Mouse (Mus musculus) cerebellum, adult 18-20 months (tissue): ENCODE data around the gene Rer1.

Experiments
- DNase-seq, 2 experiments: peaks; one replicate each; pipeline ENCODE4 v3.0.0; 2021

The Rer1 gene

GRCm38 (mm10) chr4:155074418-155074817 is 11.8 kb downstream of the Rer1 start:
- DNase-seq = peak in 1 of 2 experiments; percentile 49

GRCm38 (mm10) chr4:155070921-155071320 is 15.3 kb downstream of the Rer1 start:
- peak in 1 of 2 experiments; percentile 42 for DNase-seq

GRCm38 (mm10) chr4:155070199-155070598 is 16.0 kb downstream of the Rer1 start:
- DNase-seq = no peak

GRCm38 (mm10) chr4:155069191-155069590 is 17.0 kb downstream of the Rer1 start:
- peak; percentile 79 for DNase-seq

GRCm38 (mm10) chr4:155068357-155068972 is 17.7 kb downstream of the Rer1 start:
- peak in 1 of 2 experiments; percentile 47 for DNase-seq

GRCm38 (mm10) chr4:155066834-155067522 is 19.2 kb downstream of the Rer1 start, which contains the start of gene Pex10:
Pex10 (plus strand) TSS chr4:155067016.
- peak; percentile 97 to 99 for DNase-seq

- DNase-seq = peak; percentile 92
Observed at GRCm38 (mm10) chr4:155065970-155066833, 20.0 kb downstream of the Rer1 start.

- no peak for DNase-seq
Observed at GRCm38 (mm10) chr4:155064474-155064873, 21.7 kb downstream of the Rer1 start.

GRCm38 (mm10) chr4:155063895-155064294 is 22.3 kb downstream of the Rer1 start:
- no peak for DNase-seq

GRCm38 (mm10) chr4:155058325-155058724 is 27.9 kb downstream of the Rer1 start:
- DNase-seq = no peak

GRCm38 (mm10) chr4:155056724-155057123 is 29.5 kb downstream of the Rer1 start, which contains the start of gene Plch2:
Plch2 (minus strand) TSS chr4:155056784.
- DNase-seq = no peak

- no peak for DNase-seq
Observed at GRCm38 (mm10) chr4:155050116-155050515, 36.1 kb downstream of the Rer1 start.

GRCm38 (mm10) chr4:155046636-155047035 is 39.5 kb downstream of the Rer1 start:
- no peak for DNase-seq

- peak; percentile 66 to 69 for DNase-seq
Observed at GRCm38 (mm10) chr4:155043289-155043625, 42.9 kb downstream of the Rer1 start.

- peak; percentile 66 to 73 for DNase-seq
Observed at GRCm38 (mm10) chr4:155042606-155043288, 43.4 kb downstream of the Rer1 start.

- DNase-seq = peak; percentile 59 to 77
Observed at GRCm38 (mm10) chr4:155040696-155041095, 45.5 kb downstream of the Rer1 start.

- DNase-seq = no peak
Observed at GRCm38 (mm10) chr4:155040197-155040596, 46.0 kb downstream of the Rer1 start.

GRCm38 (mm10) chr4:155034787-155035186 is 51.4 kb downstream of the Rer1 start:
- peak; percentile 46 to 49 for DNase-seq

- peak in 1 of 2 experiments; percentile 30 for DNase-seq
Observed at GRCm38 (mm10) chr4:155034202-155034601, 52.0 kb downstream of the Rer1 start.

- no peak for DNase-seq
Observed at GRCm38 (mm10) chr4:155033115-155033514, 53.1 kb downstream of the Rer1 start.

- DNase-seq = peak; percentile 86 to 90
Observed at GRCm38 (mm10) chr4:155024170-155025010, 61.8 kb downstream of the Rer1 start.
